Mouse (Mus musculus) bone marrow, adult 2 months (tissue): Measurements from ENCODE around the gene Fam120a. TPM values are rescaled to one million over a fixed set of nuclear protein-coding genes. Genes with fewer than 3 reads are reported as not detected.

Experiments
- H3K27ac ChIP-seq: fragments of 200-500 bp; 2 replicates; pipeline ENCODE4 v1.5.1; 2012; ENCODE audit warnings: low read depth, mild to moderate bottlenecking, control low read depth, inconsistent platforms, low read length; ENCODE audit not compliant: control insufficient read depth, poor library complexity, insufficient read depth
- H3K4me1 ChIP-seq: fragments of 200-500 bp; 2 replicates; pipeline ENCODE4 v1.6.1; 2011; ENCODE audit warnings: low read length; ENCODE audit not compliant: control insufficient read depth, insufficient read depth
- H3K4me3 ChIP-seq: fragments of 200-500 bp; replicated peaks from 2 replicates; pipeline ENCODE3; 2011; ENCODE audit warnings: mild to moderate bottlenecking, low read depth, low read length, control low read depth; ENCODE audit not compliant: control insufficient read depth
- CTCF ChIP-seq: fragments of 200-500 bp; IDR thresholded peaks from 2 replicates; pipeline ENCODE4 v1.5.1; 2011; ENCODE audit warnings: low read length, control low read depth; ENCODE audit not compliant: control insufficient read depth, insufficient read depth
- POLR2A ChIP-seq: fragments of 200-500 bp; IDR thresholded peaks from 2 replicates; pipeline ENCODE4 v1.6.1; 2011; ENCODE audit warnings: low read depth, mild to moderate bottlenecking, control low read depth, low read length, borderline replicate concordance; ENCODE audit not compliant: control insufficient read depth
- WGBS: fragments of 180-500 bp; shearing (Covaris S2); methylation state at CpG from one replicate; pipeline ENCODE4 v1.1.7; 2018; 5-methylcytosine and 5-hydroxymethylcytosine counted together
- polyA plus RNA-seq: library from polyadenylated mRNA; stranded (reverse); fragments of >200 nt; gene quantifications from 2 replicates; pipeline ENCODE4 v1.2.4, GENCODE M21; 2011; ENCODE audit warnings: low replicate concordance; ENCODE audit not compliant: missing spikeins, insufficient read depth, insufficient read length

Gene Fam120a
- polyA plus RNA-seq = 50.9 and 67.9 TPM in 2 replicates

DNA sequence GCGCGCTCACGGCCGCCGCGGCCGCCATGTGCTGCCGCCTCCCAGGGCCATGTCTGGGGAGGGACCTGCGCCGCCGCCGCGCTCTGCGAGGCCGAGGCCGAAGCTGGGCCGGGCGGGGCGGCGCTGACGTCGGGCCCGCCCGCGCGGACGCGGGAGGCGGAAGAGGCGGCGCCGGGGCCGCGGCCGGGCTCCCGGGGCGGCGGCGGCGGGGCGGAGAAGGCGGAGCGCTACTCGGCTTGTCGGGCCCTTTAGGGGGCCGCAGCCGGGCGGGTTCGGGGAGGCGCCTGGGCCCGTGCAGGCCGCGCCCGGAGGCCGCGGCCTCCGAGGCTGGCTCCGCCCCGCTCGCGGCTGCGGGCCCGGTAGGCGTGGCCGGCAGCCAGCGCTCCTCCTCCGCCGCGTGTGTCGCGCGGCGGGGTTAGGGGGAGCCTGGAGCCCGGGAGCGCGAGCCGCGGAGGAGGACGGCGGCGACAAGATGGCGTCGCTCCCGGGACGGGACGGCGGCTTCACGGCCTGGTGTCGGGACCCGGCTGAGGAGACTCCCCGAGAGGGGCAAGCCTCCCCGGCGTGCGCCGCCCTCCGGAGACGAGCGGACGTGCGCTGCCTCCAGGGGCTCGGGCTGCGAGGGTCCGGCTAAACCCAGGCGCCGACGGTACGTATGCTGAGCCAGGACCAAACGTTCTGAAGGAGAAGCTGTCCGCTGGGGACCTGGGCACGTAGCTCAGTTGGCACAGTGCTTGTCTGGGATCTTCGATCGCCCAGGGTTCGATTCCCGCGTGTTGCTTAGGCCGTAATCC lies at the start of gene Fam120a:
Gene Fam120a, minus strand, starts transcription at position 62 of the 794 bp plus-strand sequence.
- TF ChIP-seq POLR2A (peak; percentile 68; the same call in 1 of the 2 replicates), CTCF (peak; percentile 26; the same call in 1 of the 2 replicates)
- H3K4me1 ChIP-seq = peaks cover 6% of the 10 kb centered on the region

DNA sequence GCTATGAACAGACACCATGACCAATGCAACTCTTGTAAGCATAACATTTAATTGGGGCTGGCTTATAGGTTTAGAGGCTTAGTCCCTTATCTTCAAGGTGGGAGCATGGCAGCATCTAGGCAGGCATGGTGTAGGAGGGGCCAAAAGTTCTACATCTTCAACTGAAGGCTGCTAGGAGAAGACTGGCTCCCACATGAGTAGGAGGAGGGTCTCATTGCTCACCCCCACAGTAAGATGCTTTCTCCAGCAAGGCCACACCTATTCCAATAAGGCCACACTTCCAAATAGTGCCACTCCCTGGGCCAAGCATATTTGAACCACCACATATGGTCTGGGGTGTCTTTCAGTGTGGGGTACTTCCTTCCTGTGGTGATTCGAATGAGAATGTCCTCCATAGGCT lies 49.6 kb upstream of the Fam120a start:
- WGBS = 81% methylated on average over 1 of the region's 1 CpGs
- no peak overlapping the region for H3K27ac ChIP-seq
- TF ChIP-seq CTCF = no peak
- no peak for TF ChIP-seq POLR2A
- no peak overlapping the region for H3K4me3 ChIP-seq
- no peaks in the 10 kb centered on the region; the same call in 1 of the 2 replicates for H3K4me1 ChIP-seq

More for the DNA sequence above, at the start of gene Fam120a:
- WGBS = 4% methylated on average over 115 of the region's 116 CpGs
- Histone ChIP-seq H3K4me3 (peak within 1 kb of the TSS; percentile 79), H3K27ac (peak within 1 kb of the TSS; percentile 94)

DNA sequence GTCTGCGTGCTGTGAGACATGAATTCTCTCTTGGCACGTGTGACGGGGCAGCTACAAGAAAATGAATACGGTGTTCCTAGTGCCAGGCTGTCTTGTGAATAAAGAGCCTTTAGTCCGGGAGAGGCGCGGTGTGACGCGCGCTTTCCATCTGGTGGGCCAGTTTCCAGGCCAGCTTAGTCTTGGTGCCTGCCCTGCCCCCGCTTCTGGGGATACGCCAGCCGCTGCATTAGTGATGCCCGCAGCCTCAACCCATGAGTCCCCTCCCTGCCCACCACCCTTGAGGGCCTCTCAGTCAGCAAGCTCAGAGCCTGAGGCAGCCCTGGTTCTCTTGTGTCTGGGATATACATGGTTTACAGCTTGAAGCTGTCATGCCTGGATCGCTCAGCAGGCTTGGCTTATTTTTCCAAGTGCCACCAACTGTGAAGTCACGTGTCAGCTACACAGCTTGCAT lies 48.5 kb upstream of the Fam120a start:
- no peak for TF ChIP-seq CTCF
- TF ChIP-seq POLR2A = no peak
- H3K27ac ChIP-seq = peak overlapping the region; percentile 30
- 45% methylated on average over 16 of the region's 16 CpGs for WGBS
- H3K4me3 ChIP-seq = no peak overlapping the region
- H3K4me1 ChIP-seq = no peaks in the 10 kb centered on the region; the same call in 1 of the 2 replicates

DNA sequence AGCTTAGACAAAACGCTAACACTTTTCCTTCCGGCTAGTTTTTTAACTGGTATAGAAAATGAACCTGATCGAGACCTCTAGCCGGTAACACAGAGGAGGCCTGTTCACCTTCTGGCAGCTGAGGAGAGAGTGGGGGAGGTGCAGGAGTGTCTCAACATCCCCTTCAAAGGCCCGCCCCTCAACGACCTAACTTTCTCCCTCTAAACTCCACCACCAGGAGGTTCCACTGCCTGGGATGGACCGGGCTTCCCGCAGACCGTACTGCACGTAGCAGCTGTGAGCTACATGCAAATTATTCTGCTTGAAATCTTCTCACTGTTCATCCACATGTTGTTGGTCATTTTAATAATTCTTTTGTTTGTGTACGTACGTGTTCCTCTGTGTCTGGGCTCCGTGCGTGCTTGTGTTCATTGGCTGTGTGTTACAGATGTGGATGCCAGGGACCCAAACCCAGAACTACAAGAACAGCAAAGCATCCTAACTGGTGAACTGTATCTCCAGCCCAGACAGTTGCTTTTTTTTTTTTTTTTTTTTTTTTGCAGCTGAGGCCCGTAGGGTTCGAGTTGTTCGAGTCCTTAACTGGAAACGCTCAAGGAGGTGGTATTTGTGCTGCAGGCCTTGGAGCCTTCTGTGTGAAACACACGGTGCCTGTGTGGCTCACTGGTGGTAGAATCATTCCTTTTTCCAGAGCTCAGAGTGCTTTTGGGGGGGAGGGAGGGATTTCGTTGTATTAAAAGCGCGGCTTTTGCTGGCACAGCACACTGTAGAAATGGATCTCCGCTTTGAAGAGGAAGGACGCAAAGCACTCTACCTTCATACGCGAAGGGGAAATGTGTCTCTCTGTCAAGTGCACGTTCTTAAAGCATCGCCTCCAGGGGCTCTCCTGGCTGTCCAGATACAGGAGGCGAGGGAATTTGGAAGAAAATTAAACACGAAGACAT lies 47.8 kb upstream of the Fam120a start:
- Histone ChIP-seq H3K27ac (peak overlapping the region; percentile 30), H3K4me1 (no peaks in the 10 kb centered on the region; the same call in 1 of the 2 replicates), H3K4me3 (peak overlapping the region; percentile 5)
- 16% methylated on average over 30 of the region's 30 CpGs for WGBS
- no peak for TF ChIP-seq CTCF

DNA sequence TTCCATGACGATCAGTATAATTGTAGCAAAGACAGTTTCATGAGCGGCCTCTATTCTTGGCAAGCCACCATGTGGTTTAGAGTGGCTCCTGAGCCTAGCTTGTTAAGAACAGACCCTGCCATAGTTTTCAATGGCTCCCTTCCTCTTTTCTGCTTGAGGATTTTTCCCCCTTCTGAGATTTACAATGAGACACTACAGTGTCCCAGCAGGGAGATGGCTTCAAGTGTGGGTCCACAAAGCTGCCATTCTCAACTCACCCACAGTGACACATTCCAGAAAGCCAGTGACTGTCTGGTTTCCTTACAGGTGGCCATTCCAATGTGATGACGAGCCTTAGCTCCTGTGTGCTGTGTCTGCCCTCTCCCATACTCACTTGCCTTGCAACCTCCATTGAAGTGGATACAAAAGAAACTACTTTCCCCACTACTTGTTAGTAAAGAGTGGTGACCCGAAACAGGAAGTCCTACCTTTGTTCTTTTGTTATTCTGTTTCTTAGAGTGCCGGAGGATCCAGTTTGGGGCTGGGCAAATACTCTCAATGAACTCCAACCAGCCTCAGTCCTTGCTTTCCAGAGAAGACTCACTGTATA lies 45.5 kb upstream of the Fam120a start:
- WGBS = 44% methylated on average over 5 of the region's 5 CpGs
- Histone ChIP-seq H3K4me3 (no peak overlapping the region), H3K4me1 (no peaks in the 10 kb centered on the region; the same call in 1 of the 2 replicates), H3K27ac (no peak overlapping the region)
- TF ChIP-seq CTCF = no peak
- TF ChIP-seq POLR2A = no peak

DNA sequence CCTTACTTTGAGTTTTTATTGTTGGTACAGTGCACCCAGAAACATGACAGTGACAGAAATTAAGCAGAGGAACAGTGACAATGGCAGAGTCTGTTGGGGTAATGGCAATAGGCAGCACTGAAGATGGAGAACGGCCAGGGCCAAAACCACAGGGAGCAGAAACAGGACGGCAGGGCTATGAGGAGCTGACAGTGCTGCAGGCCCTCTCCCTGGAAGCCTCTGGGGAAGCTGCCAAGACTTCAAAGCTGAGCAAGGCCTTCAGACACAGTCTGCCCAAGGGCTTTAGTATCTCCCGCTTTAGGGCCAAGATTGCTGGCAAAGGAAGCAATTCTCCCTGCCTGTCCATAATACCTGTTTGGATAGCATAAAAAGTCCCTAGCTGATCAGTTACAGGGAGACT lies 33.9 kb upstream of the Fam120a start:
- 42% methylated on average over 3 of the region's 3 CpGs for WGBS
- no peaks in the 10 kb centered on the region for H3K4me1 ChIP-seq
- TF ChIP-seq POLR2A = no peak
- no peak for TF ChIP-seq CTCF
- H3K27ac ChIP-seq = no peak overlapping the region
- no peak overlapping the region for H3K4me3 ChIP-seq

DNA sequence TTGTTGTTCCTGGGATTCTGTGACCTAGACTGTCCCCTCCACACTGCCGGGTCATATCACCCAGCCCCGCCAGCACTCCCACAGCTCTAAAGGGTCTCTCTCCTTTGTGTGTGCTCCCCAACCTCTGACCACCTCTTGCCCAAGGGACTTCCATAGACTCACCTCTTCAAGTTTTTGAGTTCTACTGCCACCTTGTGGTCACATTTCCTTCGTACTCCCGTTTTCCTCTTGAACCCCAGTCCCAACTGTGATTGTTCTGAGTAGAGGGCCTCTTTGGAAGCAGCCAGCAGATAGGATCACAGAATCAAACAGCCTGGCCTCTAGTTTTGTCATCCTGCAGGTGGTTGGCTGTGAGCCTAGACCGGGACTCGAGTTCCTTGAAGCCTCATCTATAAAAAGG lies 30.8 kb upstream of the Fam120a start:
- WGBS = 15% methylated on average over 6 of the region's 6 CpGs
- TF ChIP-seq CTCF (peak; percentile 44), POLR2A (no peak)
- H3K4me1 ChIP-seq = no peaks in the 10 kb centered on the region
- H3K4me3 ChIP-seq = no peak overlapping the region
- no peak overlapping the region for H3K27ac ChIP-seq

DNA sequence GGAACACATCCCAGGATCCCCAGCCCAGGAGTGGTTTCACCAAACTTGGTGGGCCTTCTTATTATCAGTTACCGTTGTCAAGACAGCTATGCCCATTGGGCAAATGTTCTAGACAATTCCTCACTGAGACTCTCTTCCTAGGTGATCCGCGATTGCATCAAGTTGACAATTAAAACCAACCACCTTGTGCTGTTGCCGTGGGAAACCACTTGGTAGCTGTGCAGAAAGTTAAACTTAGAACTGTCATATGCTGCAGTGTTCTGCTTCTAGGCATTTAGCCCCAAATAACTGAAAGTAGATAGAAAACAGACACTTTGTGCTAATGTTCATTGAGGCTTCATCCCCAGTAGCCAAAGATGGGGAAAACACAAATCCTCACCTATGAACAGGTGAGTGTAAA lies 28.9 kb upstream of the Fam120a start:
- WGBS = 79% methylated on average over 4 of the region's 4 CpGs
- H3K4me1 ChIP-seq = no peaks in the 10 kb centered on the region
- H3K27ac ChIP-seq = no peak overlapping the region
- H3K4me3 ChIP-seq = no peak overlapping the region
- TF ChIP-seq POLR2A (no peak), CTCF (no peak)
